Mouse (Mus musculus) hindlimb bud, embryonic 11.5 days (tissue): ENCODE results near the gene Kcmf1.

Source experiments
- DNase-seq: peaks from one replicate; pipeline ENCODE4 v3.0.0-alpha.2; 2012; ENCODE audit warnings: low read depth, low spot score; ENCODE audit errors: extremely low spot score

Kcmf1 gene

DNA sequence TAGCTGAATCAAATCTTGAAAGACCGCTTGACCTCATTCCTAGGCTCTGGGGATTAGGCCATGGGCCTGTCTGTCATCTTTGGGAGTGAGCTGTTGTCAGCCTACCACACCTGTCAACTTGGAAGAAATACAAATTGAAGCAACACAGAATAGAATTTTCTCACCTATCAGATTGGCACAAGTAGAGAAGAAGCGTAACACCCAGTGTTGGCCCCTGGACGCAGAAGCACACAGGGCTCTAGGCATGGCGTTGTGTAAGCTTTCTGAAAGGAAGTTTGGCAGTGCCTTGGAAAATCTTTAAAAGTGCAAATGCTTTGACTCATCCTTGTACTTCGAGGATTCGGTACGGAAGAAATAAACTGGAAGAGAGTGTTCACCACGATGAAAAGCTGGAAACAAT, 107.1 kb downstream of the Kcmf1 start:
- DNase-seq: no peak
